Mouse (Mus musculus) heart, adult 10 weeks (tissue): ENCODE data around the gene Umod. TPM values are rescaled to one million over a fixed set of nuclear protein-coding genes. Genes with fewer than 3 reads are reported as not detected.

Source experiments
- polyA plus RNA-seq: library from polyadenylated mRNA; stranded (reverse); fragments of 350-450 nt; fragmentation: Illumina TruSeq; extraction: RNeasy Lipid Tissue Mini Kit (QIAGEN cat#74804); gene quantifications from one replicate; pipeline ENCODE4 v1.2.3, GENCODE M21; 2014; ENCODE audit warnings: low read depth, low replicate concordance

The Umod gene
- not detected for polyA plus RNA-seq

DNA sequence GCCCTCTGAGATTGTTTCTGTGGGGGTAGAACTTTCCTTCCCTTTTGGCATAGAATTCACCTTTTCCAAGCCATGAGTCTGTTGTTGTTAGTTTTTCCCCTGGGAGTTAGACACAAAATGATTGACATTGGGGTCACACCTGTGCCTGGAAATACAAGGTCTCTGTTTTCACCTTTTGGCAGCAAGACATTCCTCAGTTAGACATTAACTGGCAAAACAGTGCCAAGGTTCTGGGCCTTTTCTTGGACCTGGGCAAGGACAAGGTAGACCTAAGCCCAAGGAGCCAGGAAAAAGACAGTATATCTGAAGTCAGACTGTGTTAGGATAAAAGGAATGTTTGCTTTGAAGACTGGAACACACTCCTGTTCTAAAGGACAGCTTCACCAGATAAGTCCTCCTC lies at the start of gene Umod:
Gene Umod (minus strand): TSS at position 27 of the 400 bp plus-strand sequence.

DNA sequence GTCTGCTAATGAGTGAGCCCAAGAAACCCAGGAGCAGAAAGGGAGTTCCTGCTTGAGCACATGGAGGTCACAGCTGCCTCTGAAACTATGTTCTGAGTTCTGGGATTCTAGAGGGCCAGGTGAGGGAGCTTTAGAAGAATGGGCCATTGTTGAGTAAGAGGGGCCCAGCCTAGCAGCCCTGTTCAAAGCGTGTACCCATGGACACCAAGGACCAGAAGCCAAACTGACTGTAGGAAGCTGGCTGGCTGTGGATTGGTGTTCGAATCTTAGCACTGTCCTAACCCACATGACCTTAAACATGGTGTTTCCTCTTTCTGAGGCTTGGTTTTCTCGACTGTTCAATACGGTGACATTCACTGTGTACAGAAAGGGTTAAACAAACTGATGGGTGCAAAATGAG lies 44.3 kb upstream of the Umod start, which contains the start of gene Pdilt:
Gene Pdilt (minus strand): TSS at position 101 of the 400 bp plus-strand sequence.

GRCm38 (mm10) chr7:119519163-119519562 lies 40.1 kb upstream of the Umod start, which contains the start of gene Acsm5:
Gene Acsm5, plus strand, starts transcription at chr7:119519463.

GRCm38 (mm10) chr7:119459185-119459584 lies 19.9 kb downstream of the Umod start, which contains the start of gene Gp2:
Gene Gp2, minus strand, starts transcription at chr7:119459285.

Other genes with a start within 250 kb of the Umod start
- gene Gp2, start 20.0 kb downstream of the Umod start, polyA plus RNA-seq: not detected
- 5.7 TPM for gene Acsm5, start 40.2 kb upstream of the Umod start, polyA plus RNA-seq
- not detected for gene Pdilt, start 44.2 kb upstream of the Umod start, polyA plus RNA-seq
- not detected for gene Acsm2, start 75.1 kb upstream of the Umod start, polyA plus RNA-seq
- not detected for gene Acsm1, start 127.7 kb upstream of the Umod start, polyA plus RNA-seq
- gene Acsm4, start 210.7 kb upstream of the Umod start, polyA plus RNA-seq: not detected
- gene Thumpd1, start 241.5 kb upstream of the Umod start, polyA plus RNA-seq: 25.5 TPM